Mouse (Mus musculus): ENCODE measurements around the gene Ppp1r10. TPM values are rescaled to one million over a fixed set of nuclear protein-coding genes. Genes with fewer than 3 reads are reported as not detected.

The Ppp1r10 gene
- polyA plus RNA-seq, 2 experiments: 15.4 to 15.6 TPM

GRCm38 (mm10) chr17:35903992-35904355 lies 12.3 kb upstream of the Ppp1r10 start:
- no peak overlapping the region for H3K4me3 ChIP-seq (ENCODE audit: insufficient read depth in 1 of 2, low read depth in 2 of 2, low read length in 2 of 2)
- 31% methylated on average over 4 of the region's 4 CpGs for WGBS (ENCODE audit: insufficient replicate concordance)
- no peak for DNase-seq (ENCODE audit: low read depth in 3 of 3, low spot score in 3 of 3)
- H3K36me3 ChIP-seq (replicated peaks; ENCODE audit: control insufficient read depth, insufficient read depth, low read depth): no peaks in the 10 kb centered on the region; the same call in 1 of the 2 replicates
- no peak overlapping the region for H3K4me2 ChIP-seq (ENCODE audit: low read depth)
- no peak overlapping the region for H3K9ac ChIP-seq (replicated peaks)
- no peaks in the 10 kb centered on the region for H3K9me3 ChIP-seq (ENCODE audit: control insufficient read depth, low read length)
- H3K27ac ChIP-seq: no peak overlapping the region
- TF ChIP-seq EP300 (IDR thresholded peaks at IDR 0.05; ENCODE audit: low read depth) (no peak), CTCF (IDR thresholded peaks at IDR 0.05; ENCODE audit: low read depth) (no peak)
- H3K27me3 ChIP-seq (ENCODE audit: control insufficient read depth, insufficient read depth, low read length): no peaks in the 10 kb centered on the region
- no peak for ATAC-seq (ENCODE audit: insufficient read depth)
- peaks cover 1 to 9% of the 10 kb centered on the region in 2 experiments; a peak in 3 of 4 replicates for H3K4me1 ChIP-seq (replicated peaks; ENCODE audit: control insufficient read depth in 2 of 2, insufficient read depth in 2 of 2, low read length in 1 of 2)

DNA sequence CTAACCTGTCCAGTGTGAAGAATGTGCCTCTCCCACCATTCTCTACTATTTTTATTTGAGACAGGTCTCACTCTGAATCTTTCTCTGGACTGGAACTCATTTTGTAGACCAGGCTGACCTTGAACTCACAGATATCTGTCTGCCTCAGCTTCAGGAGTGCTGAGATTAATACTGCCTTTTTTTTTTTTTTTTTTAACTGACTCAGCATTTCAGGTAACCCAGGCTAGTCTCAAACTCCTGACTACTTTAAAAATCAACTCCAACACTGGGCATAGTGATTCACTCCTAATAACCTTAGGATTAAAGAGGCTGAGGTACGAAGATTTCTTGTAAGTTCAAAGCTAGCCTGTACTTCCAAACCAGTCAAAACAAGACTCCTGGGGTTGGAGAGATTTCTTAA lies 10.6 kb upstream of the Ppp1r10 start:
- H3K9me3 ChIP-seq (ENCODE audit: control insufficient read depth, low read length): no peaks in the 10 kb centered on the region
- no peak for TF ChIP-seq EP300 (IDR thresholded peaks at IDR 0.05; ENCODE audit: low read depth)
- TF ChIP-seq CTCF (IDR thresholded peaks at IDR 0.05; ENCODE audit: low read depth): no peak
- H3K36me3 ChIP-seq (replicated peaks; ENCODE audit: control insufficient read depth, insufficient read depth, low read depth): no peaks in the 10 kb centered on the region; the same call in 1 of the 2 replicates
- H3K27me3 ChIP-seq (ENCODE audit: control insufficient read depth, insufficient read depth, low read length): no peaks in the 10 kb centered on the region
- H3K4me2 ChIP-seq (ENCODE audit: low read depth): no peak overlapping the region
- no peak overlapping the region for H3K9ac ChIP-seq (replicated peaks)
- ATAC-seq (ENCODE audit: insufficient read depth) (no peak), DNase-seq (ENCODE audit: low read depth in 3 of 3, low spot score in 3 of 3) (no peak)
- H3K4me1 ChIP-seq (replicated peaks; ENCODE audit: control insufficient read depth in 2 of 2, insufficient read depth in 2 of 2, low read length in 1 of 2): peaks cover 10 to 14% of the 10 kb centered on the region in 2 experiments
- no peak overlapping the region for H3K27ac ChIP-seq
- no peak overlapping the region for H3K4me3 ChIP-seq (ENCODE audit: insufficient read depth in 1 of 2, low read depth in 2 of 2, low read length in 2 of 2)
- 79% methylated on average over 1 of the region's 1 CpGs for WGBS (ENCODE audit: insufficient replicate concordance)

- Histone ChIP-seq H3K4me1 (replicated peaks; ENCODE audit: control insufficient read depth in 2 of 2, insufficient read depth in 2 of 2, low read length in 1 of 2) (peaks cover 10 to 16% of the 10 kb centered on the region in 2 experiments), H3K36me3 (replicated peaks; ENCODE audit: control insufficient read depth, insufficient read depth, low read depth) (peaks cover 13% of the 10 kb centered on the region), H3K27ac (no peak overlapping the region), H3K27me3 (ENCODE audit: control insufficient read depth, insufficient read depth, low read length) (no peaks in the 10 kb centered on the region), H3K9me3 (ENCODE audit: control insufficient read depth, low read length) (no peaks in the 10 kb centered on the region), H3K4me3 (ENCODE audit: insufficient read depth in 1 of 2, low read depth in 2 of 2, low read length in 2 of 2) (no peak overlapping the region), H3K9ac (replicated peaks) (no peak overlapping the region), H3K4me2 (ENCODE audit: low read depth) (no peak overlapping the region)
- DNase-seq (ENCODE audit: low read depth in 3 of 3, low spot score in 3 of 3): no peak
- TF ChIP-seq EP300 (IDR thresholded peaks at IDR 0.05; ENCODE audit: low read depth) (no peak), CTCF (IDR thresholded peaks at IDR 0.05; ENCODE audit: low read depth) (peak; percentile 35)
- no peak for ATAC-seq (ENCODE audit: insufficient read depth)
- WGBS (ENCODE audit: insufficient replicate concordance): 49% methylated on average over 2 of the region's 2 CpGs
Observed at GRCm38 (mm10) chr17:35907609-35908008, 8.6 kb upstream of the Ppp1r10 start.

DNA sequence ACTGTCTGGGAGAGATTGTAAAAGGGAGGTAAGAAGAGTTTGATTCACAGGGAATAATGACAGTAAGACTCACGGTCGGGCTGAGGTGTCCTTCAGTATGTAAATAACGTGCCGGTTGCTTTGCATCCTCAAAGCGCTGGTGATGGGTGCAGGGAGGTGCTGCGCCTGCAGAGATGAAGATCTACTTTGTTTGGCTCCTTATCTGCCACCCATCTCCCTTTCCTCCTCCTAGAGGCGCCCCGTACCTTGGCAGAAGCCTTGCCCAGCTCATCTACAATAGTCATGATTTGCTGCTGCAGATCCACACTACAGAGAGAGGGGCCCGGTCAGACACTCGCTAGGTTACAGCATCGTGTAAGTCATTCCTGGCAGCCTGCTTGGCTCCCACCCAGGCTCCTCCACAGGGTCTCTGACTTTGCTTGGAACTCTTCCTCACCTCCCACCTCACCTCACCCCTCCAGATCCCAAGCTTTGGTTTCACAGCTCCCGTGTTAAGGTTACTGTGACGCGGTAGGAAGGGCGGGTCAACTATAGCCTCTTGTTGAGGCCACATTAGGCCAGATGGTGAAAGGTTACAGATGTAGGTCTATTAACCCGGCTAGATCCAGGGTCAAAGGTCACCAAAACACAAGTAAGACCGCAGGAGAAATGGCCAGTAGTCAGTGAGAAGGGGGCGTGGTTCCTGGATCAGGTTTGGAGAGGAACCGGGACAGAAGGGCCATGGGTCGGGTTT lies 6.9 kb upstream of the Ppp1r10 start:
- Histone ChIP-seq H3K4me3 (ENCODE audit: insufficient read depth in 1 of 2, low read depth in 2 of 2, low read length in 2 of 2) (peak overlapping the region; percentile 69 to 92), H3K27ac (no peak overlapping the region), H3K36me3 (replicated peaks; ENCODE audit: control insufficient read depth, insufficient read depth, low read depth) (peaks cover 26% of the 10 kb centered on the region), H3K27me3 (ENCODE audit: control insufficient read depth, insufficient read depth, low read length) (no peaks in the 10 kb centered on the region), H3K4me2 (ENCODE audit: low read depth) (peak overlapping the region; percentile 72), H3K9me3 (ENCODE audit: control insufficient read depth, low read length) (no peaks in the 10 kb centered on the region), H3K9ac (replicated peaks) (peak overlapping the region; percentile 53), H3K4me1 (replicated peaks; ENCODE audit: control insufficient read depth in 2 of 2, insufficient read depth in 2 of 2, low read length in 1 of 2) (peaks cover 10 to 16% of the 10 kb centered on the region in 2 experiments)
- no peak for DNase-seq (ENCODE audit: low read depth in 3 of 3, low spot score in 3 of 3)
- 31% methylated on average over 20 of the region's 20 CpGs for WGBS (ENCODE audit: insufficient replicate concordance)
- no peak for TF ChIP-seq EP300 (IDR thresholded peaks at IDR 0.05; ENCODE audit: low read depth)
- peak; percentile 56 for ATAC-seq (ENCODE audit: insufficient read depth)

DNA sequence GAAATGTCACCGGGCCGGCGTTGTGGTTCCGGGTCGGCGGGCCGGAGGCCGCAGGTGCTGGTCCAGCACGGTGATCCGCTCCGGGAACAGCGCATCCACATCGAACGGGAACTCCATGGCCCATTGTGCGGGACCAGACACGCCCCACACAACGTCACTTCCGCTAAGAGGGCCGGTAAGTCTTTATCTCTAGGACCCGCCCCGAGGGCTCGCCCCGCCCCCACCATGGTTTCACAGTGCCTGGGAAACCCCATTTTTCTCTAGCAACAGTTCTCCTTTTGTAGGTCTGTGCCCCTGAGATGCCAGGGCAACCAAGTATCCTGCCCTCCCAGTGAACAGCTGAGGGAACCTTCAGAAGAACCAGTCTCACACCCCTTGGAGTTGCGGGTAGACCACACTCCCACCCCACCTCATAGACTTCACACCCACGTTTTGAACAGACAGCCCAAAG lies 6.3 kb upstream of the Ppp1r10 start, which contains the start of gene Atat1:
Gene Atat1, minus strand, starts transcription at position 157 of the 451 bp plus-strand sequence.
- peak within 1 kb of the TSS; percentile 69 to 92 for H3K4me3 ChIP-seq (ENCODE audit: insufficient read depth in 1 of 2, low read depth in 2 of 2, low read length in 2 of 2)
- ATAC-seq (ENCODE audit: insufficient read depth) (peak; percentile 85), DNase-seq (ENCODE audit: low read depth in 3 of 3, low spot score in 3 of 3) (peak; percentile 88 to 93 (median 88))
- H3K9me3 ChIP-seq (ENCODE audit: control insufficient read depth, low read length): no peaks in the 10 kb centered on the region
- TF ChIP-seq CTCF (IDR thresholded peaks at IDR 0.05; ENCODE audit: low read depth) (no peak), EP300 (IDR thresholded peaks at IDR 0.05; ENCODE audit: low read depth) (no peak)
- peak within 1 kb of the TSS; percentile 65 for H3K27ac ChIP-seq
- H3K4me2 ChIP-seq (ENCODE audit: low read depth): peak within 1 kb of the TSS; percentile 72
- H3K36me3 ChIP-seq (replicated peaks; ENCODE audit: control insufficient read depth, insufficient read depth, low read depth): peaks cover 26% of the 10 kb centered on the region
- peak within 1 kb of the TSS; percentile 53 for H3K9ac ChIP-seq (replicated peaks)
- peaks cover 12 to 18% of the 10 kb centered on the region in 2 experiments for H3K4me1 ChIP-seq (replicated peaks; ENCODE audit: control insufficient read depth in 2 of 2, insufficient read depth in 2 of 2, low read length in 1 of 2)
- WGBS (ENCODE audit: insufficient replicate concordance): 2% methylated on average over 25 of the region's 25 CpGs
- no peaks in the 10 kb centered on the region for H3K27me3 ChIP-seq (ENCODE audit: control insufficient read depth, insufficient read depth, low read length)
